Mouse (Mus musculus) thymus, postnatal 10 days (tissue): ENCODE results near the gene Hoxa4.

Source experiments
- DNase-seq, 2 experiments: peaks; one replicate each; pipeline ENCODE4 v3.0.0; 2021; ENCODE audit warnings: low spot score in 2 of 2

The Hoxa4 gene

GRCm38 (mm10) chr6:52216691-52217458, 25.3 kb upstream of the Hoxa4 start:
- DNase-seq: no peak

GRCm38 (mm10) chr6:52215771-52216535, 24.4 kb upstream of the Hoxa4 start:
- no peak for DNase-seq

GRCm38 (mm10) chr6:52215070-52215469, 23.5 kb upstream of the Hoxa4 start:
- no peak for DNase-seq

GRCm38 (mm10) chr6:52214271-52214670, 22.7 kb upstream of the Hoxa4 start:
- DNase-seq: no peak

GRCm38 (mm10) chr6:52213119-52213986, 21.8 kb upstream of the Hoxa4 start, which contains the start of the genes Hoxa3 and Gm28308:
TSS of gene Hoxa3 (minus strand) at chr6:52213336.
TSS of gene Gm28308 (minus strand) at chr6:52213339.
- no peak for DNase-seq

GRCm38 (mm10) chr6:52212556-52213118, 21.1 kb upstream of the Hoxa4 start:
- DNase-seq: no peak

- DNase-seq: no peak
Observed at GRCm38 (mm10) chr6:52211961-52212360, 20.4 kb upstream of the Hoxa4 start.

GRCm38 (mm10) chr6:52211170-52211935, 19.8 kb upstream of the Hoxa4 start:
- peak in 1 of 2 experiments; percentile 72 for DNase-seq

GRCm38 (mm10) chr6:52209685-52210046, 18.1 kb upstream of the Hoxa4 start:
- no peak for DNase-seq

- DNase-seq: no peak
Observed at GRCm38 (mm10) chr6:52208868-52209684, 17.5 kb upstream of the Hoxa4 start.

- DNase-seq: no peak
Observed at GRCm38 (mm10) chr6:52208072-52208867, 16.7 kb upstream of the Hoxa4 start, which contains the start of gene Hoxa6. TSS of gene Hoxa6 (minus strand) at chr6:52208722.

- DNase-seq: no peak
Observed at GRCm38 (mm10) chr6:52207684-52207976, 16.1 kb upstream of the Hoxa4 start.

- DNase-seq: no peak
Observed at GRCm38 (mm10) chr6:52206882-52207683, 15.5 kb upstream of the Hoxa4 start.

GRCm38 (mm10) chr6:52205638-52206621, 14.4 kb upstream of the Hoxa4 start:
- DNase-seq: no peak

- no peak for DNase-seq
Observed at GRCm38 (mm10) chr6:52205221-52205620, 13.7 kb upstream of the Hoxa4 start.

GRCm38 (mm10) chr6:52204050-52204752, 12.6 kb upstream of the Hoxa4 start, which contains the start of gene Hoxa5:
TSS of gene Hoxa5 (minus strand) at chr6:52204587.
- DNase-seq: no peak
